Mouse (Mus musculus) lung, postnatal 10 days (tissue): ENCODE measurements around the gene Zfand2a.

ENCODE experiments used
- DNase-seq: peaks from one replicate; pipeline ENCODE4 v3.0.0; 2021

Gene Zfand2a

DNA sequence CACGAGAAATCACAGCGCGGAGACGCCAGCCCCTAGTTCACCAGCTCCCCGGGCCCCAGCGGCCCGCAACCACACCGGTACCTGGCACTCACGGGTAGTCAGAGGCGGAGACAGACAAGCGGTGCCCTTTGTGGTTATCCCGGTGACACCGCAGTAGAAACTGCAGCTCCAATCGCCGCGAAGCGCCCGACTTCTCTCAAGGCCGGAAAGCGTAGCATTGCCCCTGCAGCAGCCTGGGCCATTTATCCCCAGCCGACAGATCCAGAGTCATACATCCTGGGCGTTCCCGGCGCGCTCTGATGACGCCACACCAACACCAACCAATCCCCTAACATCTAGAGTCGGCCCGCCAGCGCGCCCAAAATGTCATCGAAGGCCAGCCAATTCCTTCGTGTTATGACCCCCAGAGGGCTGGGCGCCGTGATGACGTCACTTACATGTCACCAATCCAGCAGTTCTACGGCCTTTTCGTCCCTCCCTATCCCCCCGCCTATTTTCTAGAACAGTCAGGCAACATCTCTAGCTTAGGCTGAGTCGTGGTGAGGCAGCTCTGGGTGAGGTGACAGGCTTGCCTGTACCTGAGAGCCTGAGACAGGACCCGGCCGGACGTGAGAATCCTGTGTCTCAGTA lies at the start of gene Zfand2a:
Zfand2a (minus strand) TSS at position 365 of the 630 bp plus-strand sequence.
- DNase-seq, result peak; percentile 100

GRCm38 (mm10) chr5:139528851-139529250 lies 44.5 kb upstream of the Zfand2a start:
- no peak for DNase-seq

DNA sequence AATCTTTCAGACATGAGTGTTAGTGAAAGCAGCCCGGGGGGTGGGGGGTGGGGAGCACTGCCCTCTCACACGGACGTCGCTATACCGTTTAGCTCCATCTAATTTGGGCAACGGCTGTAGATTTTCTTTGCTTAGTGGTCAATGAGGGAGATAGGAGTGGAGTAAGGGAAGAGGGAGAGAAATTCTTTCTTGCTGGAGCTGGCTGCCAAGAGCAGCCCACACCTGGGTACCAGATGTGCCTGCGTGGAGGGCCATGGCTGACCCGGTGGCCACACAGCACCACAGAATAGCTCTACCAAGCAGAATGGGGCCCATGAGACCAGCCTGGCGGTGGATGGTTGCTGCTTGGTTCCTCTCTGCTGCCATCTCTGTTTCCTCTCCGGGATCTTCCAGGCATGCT lies 37.6 kb upstream of the Zfand2a start:
- DNase-seq, result no peak

DNA sequence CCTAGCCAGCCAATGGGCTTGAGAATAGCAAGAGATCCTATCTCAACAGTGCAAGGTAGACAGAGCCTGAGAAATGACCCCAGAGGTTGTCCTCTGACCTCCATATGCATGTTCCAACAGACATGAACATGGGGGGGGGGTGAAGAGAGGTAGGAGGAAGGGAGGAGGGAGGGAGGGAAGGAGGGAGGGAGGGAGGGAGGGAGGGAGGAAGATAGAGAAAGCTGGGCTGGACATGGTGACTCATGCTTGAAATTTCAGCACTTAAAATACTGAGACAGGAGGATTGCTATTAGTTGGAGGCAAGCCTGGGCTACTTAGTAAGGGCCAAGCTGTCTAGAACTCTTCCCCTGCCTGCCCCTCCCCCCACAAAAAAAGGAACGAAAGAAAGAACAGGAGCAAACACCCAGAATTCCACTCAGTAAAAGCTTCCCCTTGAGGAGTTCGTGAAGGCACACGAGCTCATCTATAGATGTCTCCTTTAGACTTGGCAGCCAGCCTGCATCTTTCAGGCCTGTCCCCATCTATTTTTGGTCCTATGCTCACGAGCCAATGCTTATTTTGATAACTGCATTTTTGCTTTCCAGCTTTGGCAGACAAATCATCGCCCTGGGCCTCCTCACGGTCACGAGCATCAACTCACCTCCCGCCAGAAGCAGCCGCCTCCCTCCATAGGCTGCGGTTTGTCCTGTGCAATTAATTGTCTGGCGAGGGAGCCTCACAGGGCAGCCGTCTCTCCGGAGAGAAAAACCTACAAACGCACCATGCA lies 35.9 kb upstream of the Zfand2a start:
- DNase-seq, result no peak

DNA sequence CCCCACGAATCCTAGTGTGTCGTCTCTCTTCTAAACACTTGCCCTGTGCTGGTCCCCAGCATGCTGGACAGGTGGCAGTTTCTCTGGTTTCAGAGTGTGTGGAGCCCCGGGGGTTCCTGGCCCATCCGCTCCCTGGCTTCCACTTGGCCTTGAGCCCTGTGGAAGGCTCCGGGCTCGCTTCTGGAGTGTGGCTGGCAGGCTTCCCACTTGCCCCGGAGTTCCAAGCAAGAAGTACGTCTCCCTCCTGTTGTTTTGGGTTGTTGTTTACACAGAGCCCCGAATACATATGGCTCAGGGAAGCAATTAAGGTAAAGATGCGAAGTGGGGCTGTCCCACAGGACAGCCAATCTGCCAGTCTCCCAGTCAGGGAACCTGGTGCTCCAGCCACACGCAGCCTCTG lies 31.9 kb upstream of the Zfand2a start:
- DNase-seq, result peak; percentile 38

DNA sequence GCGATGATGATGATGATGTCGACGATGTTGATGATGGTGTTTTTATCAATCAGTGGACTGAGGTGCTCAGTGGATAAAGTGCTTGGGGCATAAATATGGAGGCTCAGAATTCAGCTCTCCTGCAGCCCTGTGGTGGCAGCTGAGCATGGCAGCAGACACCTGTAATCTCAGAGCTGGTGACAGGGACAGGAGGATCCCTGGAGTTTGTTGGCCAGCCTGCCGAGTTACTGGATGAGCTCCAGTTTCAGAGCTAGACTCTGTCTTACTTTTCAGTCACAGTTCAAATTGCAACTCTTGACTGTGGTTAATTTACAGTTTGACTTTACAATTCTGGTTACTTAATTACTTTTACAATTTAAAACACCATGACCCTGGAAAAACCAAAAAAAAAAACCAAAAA lies 27.9 kb upstream of the Zfand2a start:
- DNase-seq, result no peak

DNA sequence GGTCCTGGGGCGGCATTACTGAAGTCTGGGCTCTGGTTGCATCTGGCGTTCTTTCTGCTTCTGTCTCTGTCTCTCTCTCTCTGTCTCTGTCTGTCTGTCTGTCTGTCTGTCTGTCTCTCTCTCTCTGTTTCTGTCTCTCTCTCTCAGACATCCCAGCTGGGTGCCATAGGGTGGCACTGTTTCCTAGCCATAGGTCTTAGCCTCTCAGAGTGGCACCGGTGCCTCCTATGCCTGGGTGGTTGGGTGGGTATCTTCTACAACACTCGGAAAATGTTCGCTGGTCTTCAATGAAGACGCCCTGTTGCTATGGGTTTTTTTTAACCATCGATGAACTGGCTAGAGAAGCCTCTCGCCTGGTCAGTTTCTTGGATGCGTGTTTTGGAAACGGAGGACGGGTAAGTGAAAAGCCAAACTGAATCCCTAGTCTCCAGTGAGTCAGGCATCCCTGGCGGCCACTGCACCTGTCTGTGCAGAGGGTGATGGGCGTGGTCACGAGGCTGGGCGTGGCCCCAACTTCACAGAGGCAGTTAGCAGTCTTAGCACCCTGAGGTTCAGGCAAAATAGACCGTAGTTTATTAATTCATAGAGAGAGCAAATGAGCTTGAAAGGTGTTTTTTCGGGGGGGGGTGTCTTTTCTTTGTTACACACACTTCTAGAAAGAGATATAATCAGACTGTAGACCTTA lies 26.5 kb upstream of the Zfand2a start:
- no peak for DNase-seq

GRCm38 (mm10) chr5:139506207-139506606 lies 21.9 kb upstream of the Zfand2a start:
- DNase-seq, result no peak

DNA sequence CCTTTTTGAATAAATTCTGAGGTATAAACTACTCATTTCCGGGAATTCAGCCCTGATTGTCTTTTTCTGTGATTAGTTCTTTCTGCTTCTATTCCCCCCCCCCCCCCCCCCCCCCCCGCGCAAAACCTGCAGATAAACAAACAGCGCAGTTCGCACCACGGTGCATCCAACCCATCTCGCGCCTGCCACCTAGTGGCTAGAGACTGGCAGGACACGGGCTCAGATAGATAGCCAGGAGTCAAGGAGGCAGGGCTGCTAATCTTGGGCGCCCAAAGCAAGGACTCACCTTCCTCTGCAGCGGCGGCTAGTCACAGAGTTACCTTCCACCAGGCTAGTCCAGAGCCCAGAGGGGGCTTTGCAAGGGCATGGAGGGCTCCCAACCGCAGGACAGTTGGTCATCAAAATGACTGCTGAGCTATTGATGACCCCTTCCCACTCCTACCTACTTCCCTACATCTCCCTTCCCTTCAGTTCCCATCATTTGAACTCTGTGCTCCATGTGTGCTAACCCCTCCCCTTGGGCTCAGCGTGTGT lies 20.8 kb upstream of the Zfand2a start:
- peak; percentile 89 for DNase-seq

DNA sequence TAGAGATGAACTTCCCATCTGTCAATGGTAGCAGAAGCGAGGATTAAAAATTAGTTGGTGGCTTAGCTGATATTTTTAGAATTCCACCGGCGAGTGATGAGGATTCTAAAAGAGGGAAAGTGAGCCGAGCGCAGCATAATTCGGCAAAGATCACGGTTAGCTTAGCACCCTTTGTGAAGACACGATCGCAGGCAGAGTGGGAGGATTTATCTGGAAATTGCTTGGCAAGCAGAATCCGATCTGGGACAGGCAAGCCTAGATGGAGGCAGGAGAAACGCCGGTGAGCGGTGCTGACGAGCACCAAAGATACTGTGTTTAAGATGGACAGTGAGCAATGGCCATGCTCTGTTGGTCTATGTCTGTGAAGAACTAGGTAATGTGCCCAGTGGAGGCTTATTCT lies 17.9 kb upstream of the Zfand2a start:
- DNase-seq, result no peak

- DNase-seq, result no peak
These were observed 14.4 kb upstream of the Zfand2a start for GRCm38 (mm10) chr5:139498791-139499190.

- DNase-seq, result no peak
These were observed 12.6 kb upstream of the Zfand2a start for GRCm38 (mm10) chr5:139496939-139497338.

DNA sequence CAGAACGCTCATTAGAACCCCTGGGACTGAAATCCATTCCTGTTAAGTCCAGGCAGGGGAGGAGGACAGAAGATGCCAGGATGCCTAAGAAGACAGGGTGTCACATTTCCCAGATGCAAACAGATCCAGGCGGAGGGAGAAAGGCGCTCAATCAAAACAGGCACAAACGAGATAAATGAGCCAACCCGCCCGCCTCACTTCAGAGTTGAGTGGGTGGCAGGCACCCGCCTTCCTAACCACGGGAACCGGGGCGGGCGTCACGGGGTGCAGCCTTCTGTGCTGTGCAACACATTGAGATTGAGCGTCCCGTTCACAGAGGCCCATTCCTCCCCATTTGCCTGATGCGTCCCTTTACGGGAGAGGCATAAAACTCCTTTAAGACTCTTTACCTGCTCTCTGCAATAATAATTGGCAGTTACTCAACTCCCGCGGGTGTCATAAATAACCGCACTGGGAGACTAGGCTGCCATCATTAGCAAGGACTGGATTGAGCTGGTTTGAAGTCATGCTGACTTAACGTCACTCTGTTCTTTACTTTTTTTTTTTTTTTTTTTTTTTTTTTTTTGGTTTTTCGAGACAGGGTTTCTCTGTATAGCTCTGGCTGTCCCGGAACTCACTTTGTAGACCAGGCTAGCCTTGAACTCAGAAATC lies 10.8 kb upstream of the Zfand2a start:
- no peak for DNase-seq

DNA sequence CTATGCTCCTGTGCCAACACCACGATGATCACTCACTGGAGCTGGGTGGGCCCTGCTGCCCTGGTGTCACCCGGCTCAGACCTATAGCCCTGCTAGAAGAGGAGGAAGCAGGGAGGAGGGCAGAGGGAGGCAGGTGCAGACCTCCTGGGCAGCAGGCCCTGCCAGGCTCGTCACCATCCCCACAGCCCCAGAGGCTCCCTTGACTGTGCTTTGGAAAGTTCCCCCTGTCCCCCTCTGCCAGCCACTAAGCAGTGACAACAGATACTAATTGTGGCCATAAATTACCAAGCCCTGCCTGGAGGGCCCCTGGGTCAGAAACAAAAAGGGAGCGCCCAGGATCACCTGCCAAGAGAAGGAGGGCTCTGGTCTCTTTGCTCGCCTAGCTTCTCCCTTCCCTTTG lies 9.3 kb upstream of the Zfand2a start:
- no peak for DNase-seq

DNA sequence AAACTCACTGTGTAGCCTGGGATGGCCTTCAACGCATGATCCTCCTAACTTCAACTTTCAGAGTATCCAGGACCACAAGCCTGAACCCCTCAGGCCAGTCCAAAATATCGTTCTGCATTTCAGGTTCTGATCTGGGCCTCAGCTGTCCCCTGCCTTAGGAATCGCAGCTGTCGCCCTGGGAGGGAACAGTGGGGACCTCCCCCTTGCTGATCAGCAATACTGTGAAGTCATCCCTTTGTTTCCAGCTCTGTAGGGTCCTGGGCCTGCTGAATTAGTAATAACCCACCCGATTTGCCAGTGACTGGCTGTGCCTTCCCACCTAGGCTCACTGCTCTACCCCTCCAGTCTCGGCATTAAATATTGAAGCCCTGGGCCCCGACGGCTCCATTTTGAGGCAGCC lies 7.0 kb upstream of the Zfand2a start:
- DNase-seq, result no peak

DNA sequence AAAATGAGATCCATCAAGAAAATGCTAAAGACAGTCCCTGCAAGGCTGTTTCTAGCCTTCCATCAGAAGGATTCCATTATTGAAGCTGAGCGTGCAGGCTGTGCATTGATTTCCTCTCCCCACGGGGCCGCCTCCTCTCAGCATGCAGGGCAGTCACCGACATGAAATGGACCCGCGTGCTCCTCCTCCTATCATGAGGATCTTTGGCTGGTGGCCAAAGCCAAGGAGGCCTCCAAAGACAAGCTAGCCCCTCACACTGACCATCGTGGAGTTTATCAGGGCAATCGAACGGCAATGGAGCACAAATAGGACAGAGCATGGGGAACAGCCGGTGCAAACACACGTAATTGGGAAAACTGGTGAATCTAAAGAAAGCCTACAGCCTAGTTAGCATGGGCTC lies 5.8 kb upstream of the Zfand2a start:
- DNase-seq, result no peak

GRCm38 (mm10) chr5:139483171-139483848 lies 1.0 kb downstream of the Zfand2a start:
- DNase-seq, result peak; percentile 15

DNA sequence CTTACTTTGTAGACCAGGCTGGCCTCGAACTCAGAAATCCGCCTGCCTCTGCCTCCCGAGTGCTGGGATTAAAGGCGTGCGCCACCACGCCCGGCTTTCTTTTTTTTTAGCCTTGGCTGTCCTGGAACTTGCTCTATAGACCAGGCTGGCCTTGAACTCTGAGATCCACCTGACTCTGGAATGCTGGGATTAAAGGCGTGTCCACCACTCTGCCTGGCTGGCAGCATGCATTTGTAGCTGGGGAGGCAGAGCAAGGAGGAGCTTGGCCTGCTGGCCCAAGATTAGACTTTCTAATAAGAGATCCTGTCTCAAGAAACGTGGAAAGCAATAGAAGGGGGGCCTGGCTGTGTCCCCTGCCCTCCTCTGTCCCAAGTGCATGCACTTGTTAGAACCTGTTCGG lies 3.9 kb downstream of the Zfand2a start:
- no peak for DNase-seq

GRCm38 (mm10) chr5:139479088-139479487 lies 5.3 kb downstream of the Zfand2a start:
- peak; percentile 27 for DNase-seq

GRCm38 (mm10) chr5:139474741-139475140 lies 9.6 kb downstream of the Zfand2a start:
- DNase-seq, result no peak

DNA sequence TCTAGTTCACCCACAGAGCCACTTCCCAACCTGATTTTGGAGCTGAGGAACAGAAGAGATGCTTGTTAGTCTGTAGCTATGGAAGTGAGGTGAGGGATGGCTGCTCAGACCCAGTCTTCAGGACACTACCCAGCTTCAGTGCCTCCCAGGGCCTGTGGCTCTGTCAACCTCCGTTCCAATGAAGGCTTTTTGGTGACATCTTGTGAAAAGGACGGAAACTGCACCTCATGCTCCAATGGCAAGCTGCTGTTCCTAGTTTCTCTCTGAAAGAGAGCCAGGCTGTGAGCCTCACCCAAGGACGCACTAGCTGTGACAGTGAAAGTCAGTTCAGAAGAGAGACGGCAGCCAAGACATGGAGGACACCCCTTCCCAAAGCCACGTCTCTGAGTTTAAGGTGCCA lies 16.4 kb downstream of the Zfand2a start:
- DNase-seq, result peak; percentile 71

DNA sequence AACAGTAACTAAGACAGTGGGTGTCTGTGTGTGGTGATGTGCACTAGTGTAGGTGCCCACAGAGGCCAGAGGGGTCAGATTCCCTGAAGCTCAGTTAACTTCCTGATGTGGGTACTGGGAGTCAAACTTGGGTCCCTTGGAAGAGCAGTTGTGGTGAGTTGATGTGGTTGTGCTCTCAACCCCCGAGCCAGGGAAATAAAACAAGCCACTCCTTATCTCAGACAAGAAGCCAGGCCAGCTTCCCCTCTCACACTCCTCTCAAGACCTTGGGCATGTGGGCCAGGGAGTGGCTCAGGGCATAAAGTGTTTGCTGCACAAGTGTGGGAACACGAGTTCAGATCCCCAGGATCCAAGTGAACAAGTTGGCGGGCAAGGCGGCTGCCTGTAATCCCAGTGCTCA lies 17.5 kb downstream of the Zfand2a start:
- DNase-seq, result no peak

DNA sequence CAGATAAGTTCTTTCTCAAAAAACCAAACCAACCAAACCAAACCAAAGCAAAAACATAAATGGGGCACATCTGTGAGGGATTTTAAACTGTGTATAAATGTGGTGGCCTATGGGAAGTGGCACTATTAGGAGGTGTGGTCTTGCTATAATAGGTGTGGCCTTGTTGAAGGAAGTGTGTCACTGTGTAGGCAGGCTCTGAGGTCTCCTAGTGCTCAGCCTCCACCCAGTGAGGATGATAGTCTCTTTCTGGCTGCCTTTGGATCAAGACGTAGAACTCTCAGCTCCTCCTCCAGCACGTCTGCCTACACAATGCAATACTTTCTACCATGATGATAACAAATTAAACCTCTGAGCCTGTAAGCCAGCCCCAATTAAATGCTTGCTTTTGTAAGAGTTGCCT lies 18.0 kb downstream of the Zfand2a start:
- DNase-seq, result no peak
